Mouse (Mus musculus) midbrain, embryonic 16.5 days (tissue): ENCODE measurements around the gene Grk6. TPM values are rescaled to one million over a fixed set of nuclear protein-coding genes. Genes with fewer than 3 reads are reported as not detected.

Experiments
- ATAC-seq: fragments of 200-750 bp; cut with Nextera tagmentation; 2 replicates; pipeline ENCODE4 v1.8.0; 2017; ENCODE audit warnings: moderate TSS enrichment
- H3K27ac ChIP-seq: fragments of 300-500 bp; sonication (generic); 2 replicates; pipeline ENCODE4 v1.5.1; 2014; ENCODE audit warnings: mild to moderate bottlenecking, low read length, mixed read lengths
- H3K27me3 ChIP-seq: fragments of 300-500 bp; sonication (generic); 2 replicates; pipeline ENCODE4 v1.6.1; 2014; ENCODE audit warnings: low read depth, low read length, mixed read lengths; ENCODE audit not compliant: control insufficient read depth, insufficient read depth
- H3K36me3 ChIP-seq: fragments of 300-500 bp; sonication (generic); 2 replicates; pipeline ENCODE4 v1.6.1; 2014; ENCODE audit warnings: mild to moderate bottlenecking, low read length, moderate library complexity, mixed read lengths; ENCODE audit not compliant: control insufficient read depth, insufficient read depth
- H3K4me1 ChIP-seq: fragments of 300-500 bp; sonication (generic); 2 replicates; pipeline ENCODE4 v1.6.1; 2014; ENCODE audit warnings: mild to moderate bottlenecking, low read length, mixed read lengths; ENCODE audit not compliant: control insufficient read depth, insufficient read depth
- H3K4me2 ChIP-seq: fragments of 300-500 bp; sonication (generic); 2 replicates; pipeline ENCODE4 v1.6.1; 2014; ENCODE audit warnings: mild to moderate bottlenecking, low read length, mixed read lengths
- H3K4me3 ChIP-seq: fragments of 300-500 bp; sonication (generic); 2 replicates; pipeline ENCODE4 v1.5.1; 2014; ENCODE audit warnings: low read depth, mild to moderate bottlenecking, low read length, moderate library complexity, mixed read lengths
- H3K9ac ChIP-seq: fragments of 300-500 bp; sonication (generic); 2 replicates; pipeline ENCODE4 v1.6.1; 2014; ENCODE audit warnings: low read depth, low read length, mixed read lengths
- H3K9me3 ChIP-seq: fragments of 300-500 bp; sonication (generic); replicated peaks from 2 replicates; pipeline ENCODE4 v1.6.1; 2014; ENCODE audit warnings: mild to moderate bottlenecking, low read length, mixed read lengths; ENCODE audit not compliant: control insufficient read depth, poor library complexity, severe bottlenecking
- WGBS: fragments of 180-500 bp; shearing (Covaris S2); extraction: QIAGEN DNeasy Blood & Tissue Kit; methylation state at CpG from one replicate; pipeline ENCODE4 v1.1.7; 2014; 5-methylcytosine and 5-hydroxymethylcytosine counted together
- polyA plus RNA-seq: library from polyadenylated mRNA; unstranded; fragments of >200 nt; fragmentation: Nextera tagmentation; extraction: Ambion mirVana; gene quantifications from 2 replicates; pipeline ENCODE4 v1.2.1, GENCODE M21; 2015

The Grk6 gene
- polyA plus RNA-seq, 1 experiment from 2014 or later, result 28.3 TPM

DNA sequence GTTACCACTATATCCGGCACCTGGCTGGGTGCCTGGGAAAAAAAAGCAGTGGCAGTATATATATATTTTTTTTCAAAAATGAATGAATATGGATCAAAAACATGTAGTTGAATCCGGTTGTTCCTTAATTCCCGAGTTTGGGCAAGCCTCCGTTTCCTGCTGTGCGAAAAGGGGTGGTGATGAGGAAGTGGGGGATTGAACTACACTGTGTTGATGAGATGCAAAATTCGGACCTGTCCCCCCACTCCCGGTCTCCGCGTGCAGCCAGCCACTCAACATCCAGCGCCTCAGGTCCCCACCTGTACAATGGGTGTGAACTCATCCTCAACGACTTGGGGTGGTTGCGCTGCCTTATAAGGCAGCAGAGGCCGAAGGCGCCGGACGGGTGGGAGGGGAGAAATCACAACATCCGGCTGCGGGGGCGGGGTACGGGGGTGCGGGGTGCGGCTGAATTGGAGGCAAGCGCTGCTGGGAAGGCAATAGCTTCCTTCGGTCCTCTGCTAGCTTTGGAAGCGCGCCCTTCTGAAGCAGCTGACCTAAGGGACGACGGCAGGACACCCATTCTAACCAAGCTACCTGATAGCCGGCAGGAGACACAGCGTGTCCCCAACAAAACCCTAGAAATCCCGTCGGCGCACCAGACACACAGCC is 461 bp upstream of the Grk6 start:
- WGBS, result under 1% methylated on average over 33 of the region's 33 CpGs
- peaks cover 23% of the 10 kb centered on the region for H3K4me1 ChIP-seq
- peak overlapping the region; percentile 62 for H3K4me2 ChIP-seq
- no peaks in the 10 kb centered on the region for H3K9me3 ChIP-seq
- H3K36me3 ChIP-seq, result no peaks in the 10 kb centered on the region
- no peaks in the 10 kb centered on the region for H3K27me3 ChIP-seq
- H3K9ac ChIP-seq, result peak overlapping the region; percentile 71
- ATAC-seq, result peak; percentile 80
- H3K27ac ChIP-seq, result peak overlapping the region; percentile 96
- H3K4me3 ChIP-seq, result peak overlapping the region; percentile 80

GRCm38 (mm10) chr13:55445361-55446091 is 654 bp downstream of the Grk6 start:
- WGBS, result under 1% methylated on average over 46 of the region's 66 CpGs
- peak overlapping the region; percentile 80 for H3K4me3 ChIP-seq

GRCm38 (mm10) chr13:55446483-55447105 is 1.7 kb downstream of the Grk6 start:
- Histone ChIP-seq H3K27me3 (no peaks in the 10 kb centered on the region), H3K4me1 (peaks cover 23% of the 10 kb centered on the region), H3K4me2 (peak overlapping the region; percentile 90), H3K27ac (no peak overlapping the region; the same call in 1 of the 2 replicates), H3K4me3 (no peak overlapping the region), H3K9ac (peak overlapping the region; percentile 93; the same call in 1 of the 2 replicates), H3K36me3 (peaks cover 9% of the 10 kb centered on the region), H3K9me3 (no peaks in the 10 kb centered on the region)
- no peak for ATAC-seq
- WGBS, result 85% methylated on average over 6 of the region's 6 CpGs

More at GRCm38 (mm10) chr13:55445361-55446091, 654 bp downstream of the Grk6 start:
- Histone ChIP-seq H3K9me3 (no peaks in the 10 kb centered on the region), H3K9ac (peak overlapping the region; percentile 93), H3K36me3 (peaks cover 1% of the 10 kb centered on the region; the same call in 1 of the 2 replicates), H3K4me2 (peak overlapping the region; percentile 90), H3K27ac (peak overlapping the region; percentile 90), H3K4me1 (peaks cover 23% of the 10 kb centered on the region), H3K27me3 (no peaks in the 10 kb centered on the region)
- ATAC-seq, result no peak; the same call in 1 of the 2 replicates

DNA sequence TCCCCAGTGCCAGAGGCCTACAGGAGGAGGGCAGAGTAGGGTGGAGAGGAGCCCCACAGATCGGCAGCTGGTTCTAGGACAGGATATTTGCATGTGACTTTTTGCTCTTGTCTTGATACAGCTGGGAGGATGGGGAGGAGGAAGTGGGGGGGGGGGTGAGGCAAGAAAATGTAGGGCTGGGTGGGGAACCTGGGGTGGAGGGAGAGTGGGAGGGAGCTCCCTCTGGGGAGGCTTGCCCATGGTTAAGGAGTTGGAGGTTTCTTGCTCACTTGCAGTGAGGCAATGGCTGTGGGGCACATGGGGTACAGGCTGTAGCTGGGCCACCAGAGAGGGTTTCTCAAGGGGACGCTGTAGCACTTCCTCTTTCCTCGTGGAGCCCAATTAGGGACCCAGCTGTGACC is 2.7 kb downstream of the Grk6 start:
- Histone ChIP-seq H3K27me3 (no peaks in the 10 kb centered on the region), H3K4me3 (no peak overlapping the region), H3K9ac (no peak overlapping the region), H3K9me3 (no peaks in the 10 kb centered on the region), H3K36me3 (peaks cover 18% of the 10 kb centered on the region), H3K27ac (no peak overlapping the region), H3K4me1 (peaks cover 23% of the 10 kb centered on the region), H3K4me2 (no peak overlapping the region)
- no peak for ATAC-seq
- 61% methylated on average over 3 of the region's 3 CpGs for WGBS

- Histone ChIP-seq H3K4me1 (peaks cover 23% of the 10 kb centered on the region), H3K27ac (no peak overlapping the region), H3K9me3 (no peaks in the 10 kb centered on the region), H3K9ac (no peak overlapping the region), H3K4me2 (no peak overlapping the region), H3K36me3 (peaks cover 23% of the 10 kb centered on the region), H3K27me3 (no peaks in the 10 kb centered on the region), H3K4me3 (no peak overlapping the region)
- ATAC-seq, result no peak
- WGBS, result 91% methylated on average over 5 of the region's 5 CpGs
These were observed 3.3 kb downstream of the Grk6 start for GRCm38 (mm10) chr13:55448131-55448530.

GRCm38 (mm10) chr13:55449205-55449604 is 4.3 kb downstream of the Grk6 start:
- no peak overlapping the region for H3K4me3 ChIP-seq
- no peak overlapping the region for H3K27ac ChIP-seq
- H3K4me2 ChIP-seq, result no peak overlapping the region
- no peaks in the 10 kb centered on the region for H3K9me3 ChIP-seq
- H3K36me3 ChIP-seq, result peaks cover 26% of the 10 kb centered on the region
- H3K27me3 ChIP-seq, result no peaks in the 10 kb centered on the region
- no peak for ATAC-seq
- no peak overlapping the region for H3K9ac ChIP-seq
- H3K4me1 ChIP-seq, result peaks cover 19% of the 10 kb centered on the region
- WGBS, result 96% methylated on average over 9 of the region's 9 CpGs

DNA sequence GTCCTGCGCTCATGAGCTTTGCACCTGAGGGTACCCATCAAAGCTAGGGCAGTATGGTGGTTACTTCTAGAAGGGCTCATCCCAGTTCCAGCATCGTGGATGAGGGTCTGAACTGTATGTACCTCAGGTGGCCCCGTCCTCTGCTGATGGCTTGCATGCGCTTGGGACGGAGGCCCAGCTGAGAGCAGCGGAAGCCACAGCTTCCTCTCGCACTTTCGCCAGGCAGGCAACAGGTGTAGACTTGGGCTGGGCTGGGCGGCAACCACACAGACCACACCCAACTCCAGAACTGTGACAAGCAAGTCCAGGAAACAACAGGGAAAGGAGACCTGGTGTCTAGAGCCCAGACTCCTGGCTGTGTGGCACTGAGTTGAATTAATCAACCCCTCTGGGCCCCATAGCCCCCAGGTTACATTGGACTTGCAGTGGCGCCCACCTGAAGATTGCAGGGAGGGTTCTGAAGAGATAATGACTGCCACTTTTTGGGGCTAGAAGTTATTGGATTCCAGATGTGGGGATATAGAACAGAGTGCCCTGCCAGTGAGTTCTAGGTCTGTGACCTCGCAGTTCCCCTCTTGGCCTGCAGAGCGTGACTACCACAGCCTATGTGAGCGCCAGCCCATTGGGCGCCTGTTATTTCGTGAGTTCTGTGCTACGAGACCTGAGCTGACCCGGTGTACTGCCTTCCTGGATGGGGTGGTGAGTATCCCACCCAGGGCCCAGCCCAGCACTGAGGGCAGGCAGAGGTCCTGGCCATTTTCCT is 5.0 kb downstream of the Grk6 start:
- H3K4me3 ChIP-seq, result no peak overlapping the region
- no peak overlapping the region for H3K27ac ChIP-seq
- ATAC-seq, result no peak
- H3K9ac ChIP-seq, result no peak overlapping the region
- no peak overlapping the region for H3K4me2 ChIP-seq
- no peaks in the 10 kb centered on the region for H3K27me3 ChIP-seq
- peaks cover 19% of the 10 kb centered on the region for H3K4me1 ChIP-seq
- H3K9me3 ChIP-seq, result no peaks in the 10 kb centered on the region
- H3K36me3 ChIP-seq, result peaks cover 26% of the 10 kb centered on the region
- 90% methylated on average over 17 of the region's 17 CpGs for WGBS

GRCm38 (mm10) chr13:55450511-55450980 is 5.7 kb downstream of the Grk6 start:
- H3K4me1 ChIP-seq, result peaks cover 19% of the 10 kb centered on the region
- H3K27ac ChIP-seq, result no peak overlapping the region
- H3K4me3 ChIP-seq, result no peak overlapping the region
- WGBS, result 94% methylated on average over 11 of the region's 11 CpGs
- no peak overlapping the region for H3K9ac ChIP-seq
- peaks cover 26% of the 10 kb centered on the region for H3K36me3 ChIP-seq
- H3K9me3 ChIP-seq, result no peaks in the 10 kb centered on the region
- H3K27me3 ChIP-seq, result no peaks in the 10 kb centered on the region
- H3K4me2 ChIP-seq, result no peak overlapping the region
- ATAC-seq, result no peak
